In the genomic region with DNA sequence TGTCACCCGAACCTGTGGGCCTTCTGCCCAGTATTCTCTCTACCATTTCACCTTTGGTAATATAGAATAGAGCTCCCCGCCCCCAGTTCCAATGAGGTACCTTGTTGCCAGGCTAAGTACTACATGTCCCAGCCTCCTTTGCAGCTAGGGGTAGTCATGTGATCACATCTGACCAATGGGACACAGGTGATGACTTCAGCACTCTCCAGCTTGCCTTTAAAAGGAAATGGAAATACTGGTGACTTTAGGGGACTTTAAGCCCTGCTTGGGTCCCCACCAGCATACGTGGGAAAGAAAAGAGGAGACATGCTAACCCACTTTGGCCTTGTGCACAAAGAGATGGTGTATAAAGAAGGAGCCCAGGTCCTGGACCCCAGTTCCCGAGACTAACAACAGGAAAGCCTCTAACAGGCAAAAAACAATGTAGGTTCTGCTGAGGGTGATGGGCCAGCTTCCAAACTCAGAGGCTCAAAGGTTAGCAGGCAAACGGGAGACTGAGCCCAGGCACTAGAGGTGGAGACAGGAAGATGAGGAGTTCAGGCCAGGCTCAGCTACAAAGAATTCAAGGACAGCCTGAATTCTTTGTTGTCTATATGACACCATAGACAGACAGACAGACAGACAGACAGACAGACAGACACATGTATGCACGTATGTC, we compare ENCODE assay signal across 9 mouse cellular contexts.
DNase-seq lines count a peak whose midpoint lies in the region; ATAC-seq and TF ChIP-seq lines count a peak whose summit lies in the region.
"Had no signal": no experiment of that assay in that cellular context is flagged by ENCODE, and none has a peak within 500 bp of the region (broad histone marks: within the 10 kb centered on the region; RNA-seq: fewer than 3 reads in every experiment).

No protein-coding gene starts in this region.

- TF ChIP-seq EP300 in CH12.LX (IDR thresholded peaks at IDR 0.05; ENCODE audit: low read length), result no peak

- dilution Hi-C loops in CH12.LX (cut with MboI; ENCODE audit: extremely low pct_ligation_motif_present, extremely low pct_unique_long_range_greater_than_20kb, low sequenced_read_pairs), result no loop called here

- no peak overlapping the region for H3K27ac ChIP-seq in CH12.LX (ENCODE audit: insufficient read depth, low read depth)
- H3K27ac ChIP-seq in heart, embryonic 13.5 days (replicated peaks), result peak overlapping the region; percentile 73
- H3K27ac ChIP-seq in kidney, embryonic 15.5 days, result peak overlapping the region; percentile 82
- peak overlapping the region; percentile 59 for H3K27ac ChIP-seq in liver, embryonic 13.5 days

- no peak for TF ChIP-seq RAD21 in CH12.LX (IDR thresholded peaks at IDR 0.05; ENCODE audit: low read depth, low read length)

- 28% methylated on average over 6 of the region's 6 CpGs for WGBS in heart, embryonic 13.5 days
- WGBS in kidney, embryonic 15.5 days, result 30% methylated on average over 6 of the region's 6 CpGs
- WGBS in liver, embryonic 13.5 days (ENCODE audit: insufficient replicate concordance), result 21% methylated on average over 6 of the region's 6 CpGs

- H3K27me3 ChIP-seq in CH12.LX (replicated peaks), result peaks cover 5% of the 10 kb centered on the region
- H3K27me3 ChIP-seq in heart, embryonic 13.5 days (replicated peaks), result no peaks in the 10 kb centered on the region
- H3K27me3 ChIP-seq in kidney, embryonic 15.5 days, result no peaks in the 10 kb centered on the region
- H3K27me3 ChIP-seq in liver, embryonic 13.5 days, result peaks cover 8% of the 10 kb centered on the region; the same call in 1 of the 2 replicates

- no peak for TF ChIP-seq CTCF in CH12.LX (conservative IDR thresholded peaks at IDR 0.05 in 1 of 2, IDR thresholded peaks at IDR 0.05 in 1 of 2; ENCODE audit: low read depth in 2 of 2, low read length in 2 of 2)

- ATAC-seq in heart, embryonic 13.5 days (ENCODE audit: extremely low read depth, insufficient number of reproducible peaks, low FRiP score, low TSS enrichment), result peak; percentile 67
- peak; percentile 80 for ATAC-seq in kidney, embryonic 15.5 days (replicated peaks; ENCODE audit: low FRiP score)
- peak; percentile 65 for ATAC-seq in liver, embryonic 13.5 days (ENCODE audit: low read depth)

- no peak overlapping the region for H3K4me2 ChIP-seq in CH12.LX (ENCODE audit: insufficient read depth, low read depth, poor library complexity, severe bottlenecking)
- H3K4me2 ChIP-seq in heart, embryonic 13.5 days, result 0 out of 2 replicates have a peak overlapping the region, but pooled peaks have one; percentile 18
- peak overlapping the region; percentile 14 for H3K4me2 ChIP-seq in kidney, embryonic 15.5 days
- H3K4me2 ChIP-seq in liver, embryonic 13.5 days, result peak overlapping the region; percentile 30; the same call in 1 of the 2 replicates

- H3K9me3 ChIP-seq in CH12.LX (replicated peaks; ENCODE audit: low read length), result peaks cover 6% of the 10 kb centered on the region
- peaks cover 4% of the 10 kb centered on the region; the same call in 1 of the 2 replicates for H3K9me3 ChIP-seq in heart, embryonic 13.5 days
- no peaks in the 10 kb centered on the region for H3K9me3 ChIP-seq in kidney, embryonic 15.5 days (replicated peaks)
- 0 out of 2 replicates have a peak, but pooled peaks cover 3% of the 10 kb centered on the region for H3K9me3 ChIP-seq in liver, embryonic 13.5 days (replicated peaks)

- DNase-seq in CH12.LX (ENCODE audit: extremely low read depth), result peak; percentile 87
- DNase-seq in brain, adult 2 months (ENCODE audit: low read depth, low spot score), result peak; percentile 98
- peak; percentile 87 for DNase-seq in fibroblast of lung, adult 2 months (ENCODE audit: low read depth)
- DNase-seq in liver, embryonic 13.5 days, result peak; percentile 55
- peak; percentile 90 for DNase-seq in naive thymus-derived CD4-positive, alpha-beta T cell, adult 2 months (ENCODE audit: low read depth)
- DNase-seq in telencephalon, adult 2 months (ENCODE audit: low read depth, low spot score), result peak; percentile 93

- TF ChIP-seq POLR2A in CH12.LX (IDR thresholded peaks at IDR 0.05; ENCODE audit: low read depth, low read length), result peak; percentile 45; the same call in 1 of the 2 replicates

- H3K4me1 ChIP-seq in CH12.LX (ENCODE audit: control insufficient read depth in 1 of 2, insufficient read depth in 2 of 2), result peaks cover 2 to 10% of the 10 kb centered on the region in 2 experiments; a peak in 2 of 4 replicates
- peaks cover 68% of the 10 kb centered on the region for H3K4me1 ChIP-seq in heart, embryonic 13.5 days
- peaks cover 59% of the 10 kb centered on the region for H3K4me1 ChIP-seq in kidney, embryonic 15.5 days
- peaks cover 25% of the 10 kb centered on the region for H3K4me1 ChIP-seq in liver, embryonic 13.5 days (replicated peaks)

- in situ Hi-C loops in CH12.LX (cut with MboI; ENCODE audit: low pct_ligation_motif_present, low pct_unique_long_range_greater_than_20kb, low sequenced_read_pairs), result no loop called here

- H3K9ac ChIP-seq in CH12.LX (ENCODE audit: insufficient read depth, low read depth), result no peak overlapping the region
- H3K9ac ChIP-seq in heart, embryonic 13.5 days, result 0 out of 2 replicates have a peak overlapping the region, but pooled peaks have one; percentile 24
- no peak overlapping the region for H3K9ac ChIP-seq in kidney, embryonic 15.5 days
- H3K9ac ChIP-seq in liver, embryonic 13.5 days, result no peak overlapping the region

- H3K4me3 ChIP-seq in CH12.LX (replicated peaks in 1 of 3; ENCODE audit: low read depth in 2 of 3, low read length in 2 of 3, poor library complexity in 1 of 3), result peak overlapping the region in 1 of 3 experiments; percentile 34
- H3K4me3 ChIP-seq in heart, embryonic 13.5 days, result no peak overlapping the region
- H3K4me3 ChIP-seq in kidney, embryonic 15.5 days (replicated peaks), result no peak overlapping the region
- H3K4me3 ChIP-seq in liver, embryonic 13.5 days (replicated peaks), result no peak overlapping the region
- H3K4me3 ChIP-seq: erythroblast, embryonic 14.5 days had no signal

- no peaks in the 10 kb centered on the region for H3K36me3 ChIP-seq in CH12.LX (replicated peaks in 1 of 2; ENCODE audit: control insufficient read depth in 1 of 2, insufficient read depth in 1 of 2, low read length in 1 of 2)
- H3K36me3 ChIP-seq in heart, embryonic 13.5 days, result no peaks in the 10 kb centered on the region
- no peaks in the 10 kb centered on the region for H3K36me3 ChIP-seq in kidney, embryonic 15.5 days
- no peaks in the 10 kb centered on the region for H3K36me3 ChIP-seq in liver, embryonic 13.5 days

- H3K79me2 ChIP-seq in CH12.LX (replicated peaks; ENCODE audit: control insufficient read depth, extremely low read depth, insufficient read depth, poor library complexity, severe bottlenecking), result no peaks in the 10 kb centered on the region

TF ChIP-seq in CH12.LX, 34 proteins besides CTCF, POLR2A, EP300 and RAD21:
- no peak for TF ChIP-seq SMC3 (IDR thresholded peaks at IDR 0.05; ENCODE audit: low read depth, low read length)
- TF ChIP-seq JUN (IDR thresholded peaks at IDR 0.05; ENCODE audit: insufficient read depth, low read depth, low read length), result peak; percentile 59
- TF ChIP-seq KAT2A (IDR thresholded peaks at IDR 0.05; ENCODE audit: insufficient replicate concordance, low read length), result peak; percentile 89; the same call in 1 of the 2 replicates
- peak; percentile 100 for TF ChIP-seq MAFK (IDR thresholded peaks at IDR 0.05; ENCODE audit: insufficient replicate concordance, low read length)
- TF ChIP-seq ELF1 (IDR thresholded peaks at IDR 0.05; ENCODE audit: low read depth, low read length), result peak; percentile 76
- peak; percentile 64; the same call in 1 of the 2 replicates for TF ChIP-seq TBP (conservative IDR thresholded peaks at IDR 0.05; ENCODE audit: low read depth, low read length)
- TF ChIP-seq ZNF384 (IDR thresholded peaks at IDR 0.05; ENCODE audit: low read depth, low read length), result no peak
- no peak for TF ChIP-seq PAX5 (IDR thresholded peaks at IDR 0.05; ENCODE audit: low read length)
- peak; percentile 94 for TF ChIP-seq USF2 (conservative IDR thresholded peaks at IDR 0.05; ENCODE audit: low read depth, low read length)
- peak; percentile 85 for TF ChIP-seq CHD2 (IDR thresholded peaks at IDR 0.05; ENCODE audit: low read length)
- TF ChIP-seq GABPA (IDR thresholded peaks at IDR 0.05; ENCODE audit: insufficient replicate concordance, low read depth, low read length), result peak; percentile 9; the same call in 1 of the 2 replicates
- TF ChIP-seq ZMIZ1 (IDR thresholded peaks at IDR 0.05; ENCODE audit: low read depth, low read length), result no peak
- peak; percentile 97 for TF ChIP-seq HCFC1 (IDR thresholded peaks at IDR 0.05; ENCODE audit: low read depth, low read length)
- 0 out of 2 replicates have a peak, but pooled peaks have one; percentile 49 for TF ChIP-seq JUND (conservative IDR thresholded peaks at IDR 0.05; ENCODE audit: low read depth, low read length)
- TF ChIP-seq USF1 (IDR thresholded peaks at IDR 0.05; ENCODE audit: low read depth, low read length), result peak; percentile 94
- TF ChIP-seq MAX (IDR thresholded peaks at IDR 0.05; ENCODE audit: low read length), result peak; percentile 72
- TF ChIP-seq SIN3A (IDR thresholded peaks at IDR 0.05; ENCODE audit: low read length), result 0 out of 2 replicates have a peak, but pooled peaks have one; percentile 34
